Mouse (Mus musculus) CH12F3 (cell line): Measurements from ENCODE around the gene Daxx.
"Not testable (repeated sequence)": the region's sequence is repeated elsewhere in the genome, so short reads cannot be mapped to it uniquely, and the experiment has no call there.

Experiments
- in situ Hi-C: fragments of 300-500 bp; cut with MboI; formaldehyde crosslinking; loops from 2 replicates; pipeline ENCODE4 v1.14.3; 2020; ENCODE audit warnings: low sequenced_read_pairs

The Daxx gene

DNA sequence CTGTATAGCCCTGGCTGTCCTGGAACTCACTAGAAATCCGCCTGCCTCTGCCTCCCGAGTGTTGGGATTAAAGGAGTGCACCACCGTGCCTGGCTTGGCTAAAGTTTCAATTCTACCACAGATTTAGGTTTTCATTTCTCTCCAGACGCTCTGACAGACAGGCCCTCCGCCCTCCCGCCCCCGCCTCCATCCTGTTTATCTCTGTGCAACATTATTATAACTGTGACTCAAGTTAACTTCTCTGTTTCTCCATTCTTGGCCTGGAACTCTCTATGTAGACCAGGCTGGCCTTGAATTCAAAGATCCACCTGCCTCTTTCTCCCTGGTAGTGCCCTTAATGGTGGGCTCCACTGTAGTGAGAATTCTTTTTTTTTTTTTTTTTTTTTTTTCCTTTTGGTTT lies 6.7 kb upstream of the Daxx start:
- in situ Hi-C loops: no loop called here

GRCm38 (mm10) chr17:33903911-33904651 lies 5.1 kb upstream of the Daxx start:
- in situ Hi-C loops: not testable (repeated sequence)

GRCm38 (mm10) chr17:33904835-33905234 lies 4.4 kb upstream of the Daxx start, which contains the start of gene Platr17:
Gene Platr17, plus strand, starts transcription at chr17:33905135.
- in situ Hi-C loops: not testable (repeated sequence)

DNA sequence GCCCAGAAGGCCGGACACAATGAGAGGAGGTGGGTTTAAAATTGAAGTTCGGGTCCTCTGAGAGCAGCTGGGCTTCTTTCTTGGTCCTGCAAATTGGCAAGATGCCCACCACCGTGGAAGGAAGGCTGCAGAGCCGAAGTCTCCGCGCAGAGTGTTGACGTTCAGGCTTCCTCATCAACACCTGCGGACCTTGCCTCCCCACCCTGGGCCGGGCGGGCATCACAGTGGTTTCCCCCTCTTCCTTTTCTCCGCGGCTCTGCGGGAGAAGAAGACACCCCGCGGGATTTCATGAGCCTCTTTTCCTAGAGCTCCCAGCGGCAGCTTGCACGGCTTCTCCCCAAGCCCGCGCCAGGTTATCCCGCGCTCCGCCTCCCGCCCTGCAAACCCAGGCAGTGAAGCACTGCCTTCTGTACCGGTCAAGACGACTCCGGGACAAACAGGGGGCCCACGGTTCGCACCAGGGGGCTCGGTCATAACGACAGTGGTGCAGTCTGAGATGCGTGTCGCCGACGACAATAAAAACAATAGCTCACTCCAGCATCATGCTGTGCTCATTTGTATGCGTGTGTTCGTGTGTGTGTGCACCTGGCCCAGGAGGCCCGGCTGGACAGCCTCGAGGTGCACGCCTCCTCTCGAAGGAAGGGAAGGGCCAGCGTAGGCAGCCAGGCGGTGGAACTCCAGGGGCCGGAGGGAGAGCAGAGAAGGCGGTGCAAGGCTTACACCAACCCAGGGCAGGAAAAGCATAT lies 710 bp upstream of the Daxx start:
- in situ Hi-C loops: no loop called here

GRCm38 (mm10) chr17:33909869-33910250 lies 646 bp downstream of the Daxx start:
- in situ Hi-C loops: no loop called here

DNA sequence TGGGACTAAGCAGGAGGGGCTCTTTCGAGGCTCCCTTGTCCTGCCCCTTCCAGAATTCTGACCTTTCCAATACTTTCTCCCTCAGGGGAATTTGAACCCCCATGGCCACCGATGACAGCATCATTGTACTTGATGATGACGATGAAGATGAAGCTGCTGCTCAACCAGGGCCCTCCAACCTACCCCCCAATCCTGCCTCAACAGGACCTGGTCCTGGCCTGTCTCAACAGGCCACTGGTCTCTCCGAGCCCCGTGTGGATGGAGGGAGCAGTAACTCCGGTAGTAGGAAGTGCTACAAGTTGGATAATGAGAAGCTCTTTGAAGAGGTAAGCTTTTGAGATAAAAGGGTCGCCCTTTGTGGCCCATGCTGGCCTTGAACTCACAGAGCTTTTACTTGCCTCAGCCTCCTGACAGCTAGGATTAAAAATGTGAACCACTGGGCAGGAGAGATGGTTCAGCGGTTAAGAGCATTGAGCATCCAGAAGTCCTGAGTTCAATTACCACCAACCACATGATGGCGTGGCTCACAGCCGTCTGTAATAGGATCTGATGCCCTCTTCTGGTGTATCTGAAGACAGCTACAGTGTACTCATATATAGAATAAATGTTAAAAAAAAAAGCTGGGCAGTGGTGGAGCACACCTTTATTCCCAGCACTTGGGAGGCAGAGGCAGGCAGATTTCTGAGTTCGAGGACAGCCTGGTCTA lies 1.3 kb downstream of the Daxx start:
- in situ Hi-C loops: no loop called here

DNA sequence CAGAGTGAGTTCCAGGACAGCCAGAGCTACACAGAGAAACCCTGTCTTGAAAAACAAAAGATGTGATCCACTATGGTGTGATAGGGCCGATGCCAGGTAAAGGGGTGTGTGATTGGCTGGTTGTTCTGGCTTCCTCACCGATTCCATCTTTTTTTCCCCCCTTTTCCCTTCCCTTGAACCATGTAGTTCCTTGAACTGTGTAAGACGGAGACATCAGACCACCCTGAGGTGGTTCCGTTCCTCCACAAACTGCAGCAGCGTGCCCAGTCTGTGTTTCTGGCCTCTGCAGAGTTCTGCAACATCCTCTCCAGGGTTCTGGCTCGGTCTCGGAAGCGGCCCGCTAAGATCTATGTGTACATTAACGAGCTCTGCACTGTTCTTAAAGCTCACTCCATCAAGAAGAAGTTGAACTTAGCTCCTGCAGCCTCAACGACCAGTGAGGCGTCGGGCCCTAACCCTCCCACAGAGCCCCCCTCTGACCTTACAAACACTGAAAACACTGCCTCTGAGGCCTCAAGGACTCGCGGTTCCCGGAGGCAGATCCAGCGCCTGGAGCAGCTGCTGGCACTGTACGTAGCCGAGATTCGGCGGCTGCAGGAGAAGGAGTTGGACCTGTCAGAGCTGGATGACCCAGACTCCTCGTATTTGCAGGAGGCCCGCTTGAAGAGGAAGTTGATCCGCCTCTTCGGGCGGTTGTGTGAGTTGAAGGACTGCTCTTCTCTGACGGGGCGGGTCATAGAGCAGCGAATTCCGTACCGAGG lies 2.0 kb downstream of the Daxx start:
- in situ Hi-C loops: no loop called here

- in situ Hi-C loops: no loop called here
These were observed 2.7 kb downstream of the Daxx start for GRCm38 (mm10) chr17:33911813-33912414.

DNA sequence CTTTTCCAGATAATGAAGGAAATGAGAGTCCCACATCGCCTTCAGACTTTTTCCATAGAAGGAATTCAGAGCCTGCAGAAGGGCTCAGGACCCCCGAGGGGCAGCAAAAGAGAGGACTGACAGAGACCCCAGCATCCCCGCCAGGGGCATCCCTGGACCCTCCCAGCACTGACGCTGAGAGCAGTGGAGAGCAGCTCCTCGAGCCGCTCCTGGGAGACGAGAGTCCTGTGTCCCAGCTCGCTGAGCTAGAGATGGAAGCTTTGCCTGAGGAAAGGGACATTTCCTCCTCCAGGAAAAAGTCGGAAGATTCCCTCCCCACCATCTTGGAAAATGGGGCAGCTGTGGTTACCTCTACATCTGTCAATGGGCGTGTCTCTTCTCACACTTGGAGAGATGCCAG lies 4.0 kb downstream of the Daxx start:
- in situ Hi-C loops: no loop called here

GRCm38 (mm10) chr17:33913905-33914304 lies 4.7 kb downstream of the Daxx start:
- in situ Hi-C loops: no loop called here

DNA sequence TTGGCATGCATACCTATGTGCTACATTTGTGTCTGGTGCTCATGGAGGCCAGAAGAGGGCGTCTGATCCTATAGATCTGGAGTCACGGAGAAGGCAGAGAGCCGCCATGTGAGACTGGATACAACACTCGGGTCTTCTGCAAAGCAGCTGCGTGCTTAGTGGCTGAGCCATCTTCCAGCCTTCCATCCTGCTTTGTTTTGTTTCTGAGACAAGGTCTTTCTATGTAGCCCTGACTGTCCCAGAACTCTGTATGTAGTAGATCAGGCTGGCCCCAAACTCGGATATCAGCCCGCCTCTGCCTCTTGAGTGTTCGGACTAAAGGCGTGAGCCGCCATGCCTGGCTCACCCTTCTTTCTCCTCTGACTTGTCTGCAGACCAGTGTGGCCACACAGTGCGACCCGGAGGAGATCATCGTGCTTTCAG lies 5.8 kb downstream of the Daxx start:
- in situ Hi-C loops: no loop called here

GRCm38 (mm10) chr17:33915671-33916250 lies 6.5 kb downstream of the Daxx start, which contains the start of the genes Tapbp and Zbtb22:
Gene Tapbp, plus strand, starts transcription at chr17:33915899.
Gene Zbtb22, plus strand, starts transcription at chr17:33915904.
- in situ Hi-C loops: no loop called here

GRCm38 (mm10) chr17:33916294-33916693 lies 7.1 kb downstream of the Daxx start:
- in situ Hi-C loops: no loop called here

- in situ Hi-C loops: no loop called here
These were observed 7.8 kb downstream of the Daxx start for GRCm38 (mm10) chr17:33916847-33917655.

GRCm38 (mm10) chr17:33917656-33918292 lies 8.6 kb downstream of the Daxx start:
- in situ Hi-C loops: no loop called here

DNA sequence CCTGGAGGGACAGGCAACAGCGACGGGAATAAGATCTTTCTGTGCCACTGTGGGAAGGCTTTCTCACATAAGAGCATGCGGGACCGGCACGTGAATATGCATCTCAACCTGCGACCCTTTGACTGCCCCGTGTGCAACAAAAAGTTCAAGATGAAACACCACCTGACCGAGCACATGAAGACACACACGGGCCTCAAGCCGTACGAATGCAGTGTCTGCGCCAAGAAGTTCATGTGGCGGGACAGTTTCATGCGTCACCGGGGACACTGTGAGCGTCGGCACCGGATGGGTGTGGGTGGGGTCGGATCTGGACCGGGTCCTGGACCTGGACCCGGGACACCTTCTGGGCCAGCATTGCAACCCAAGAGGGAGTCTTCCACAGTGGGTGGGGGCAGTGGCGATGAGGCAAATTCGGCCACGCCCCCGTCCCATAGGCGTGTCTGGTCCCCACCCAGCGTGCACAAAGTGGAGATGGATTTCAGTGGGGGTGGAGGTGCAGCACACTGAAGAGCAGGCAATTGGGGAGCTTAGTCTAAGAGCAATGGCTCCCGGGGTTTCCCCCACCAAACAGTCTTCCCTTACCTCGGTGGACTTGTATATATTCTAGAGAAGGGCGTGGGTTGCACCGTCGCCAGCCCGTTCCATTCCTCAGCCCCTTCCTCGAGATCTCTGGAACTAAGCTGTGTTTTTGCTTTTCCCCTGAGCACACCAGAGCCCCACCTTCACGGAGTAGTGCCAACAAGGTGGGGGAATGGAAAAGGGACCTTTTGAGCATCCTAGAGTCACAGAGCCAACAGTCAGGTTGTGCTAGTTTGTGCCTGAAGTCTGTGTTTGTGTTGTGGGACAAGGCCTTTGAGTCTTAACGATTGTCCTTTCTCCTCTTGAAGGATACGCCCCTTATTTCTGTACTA lies 9.3 kb downstream of the Daxx start:
- in situ Hi-C loops: no loop called here

DNA sequence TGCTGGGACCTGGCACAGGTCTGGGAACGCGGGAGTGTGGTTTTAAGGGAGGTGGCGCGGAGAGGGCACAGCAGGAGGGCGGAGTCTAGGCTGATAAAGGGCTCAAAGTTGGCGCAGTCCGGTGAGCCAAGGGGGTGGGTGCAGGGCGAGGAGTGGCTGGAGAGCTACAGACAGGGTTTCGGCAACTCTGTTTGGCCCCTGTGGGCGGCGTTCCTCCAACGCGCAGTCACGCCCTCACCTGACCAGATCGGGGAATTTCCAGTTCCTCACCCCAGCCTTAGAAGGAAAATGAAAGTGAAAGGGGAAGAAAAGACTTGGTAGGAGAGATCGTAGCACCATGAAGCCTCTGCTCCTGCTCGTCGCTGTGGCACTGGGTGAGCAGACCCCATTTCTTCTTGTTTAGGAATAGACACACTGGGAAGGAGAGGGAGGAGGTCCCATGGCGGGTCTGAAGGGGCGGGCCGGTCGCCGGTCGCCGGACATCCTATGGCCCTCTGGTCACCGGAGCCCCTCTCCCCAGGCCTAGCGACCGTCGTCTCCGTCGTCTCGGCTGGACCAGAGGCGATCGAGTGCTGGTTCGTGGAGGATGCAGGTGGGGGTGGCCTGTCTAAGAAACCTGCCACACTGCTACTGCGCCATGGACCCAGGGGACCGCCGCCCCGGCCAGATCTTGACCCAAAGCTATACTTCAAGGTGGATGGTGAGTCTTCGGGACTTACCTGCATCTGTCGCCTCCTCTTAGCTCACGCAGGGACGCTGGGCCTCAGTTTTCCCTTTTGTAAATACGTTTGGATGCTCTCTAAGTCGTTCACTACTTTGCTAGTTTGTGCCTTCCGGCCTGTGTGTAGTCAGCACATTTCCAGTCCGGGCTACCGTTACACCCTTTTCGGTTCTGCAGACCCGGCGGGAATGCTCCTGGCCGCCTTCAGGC lies 10.4 kb downstream of the Daxx start:
- in situ Hi-C loops: no loop called here
